ENCODE assay signal across 9 mouse cellular contexts in the genomic region with DNA sequence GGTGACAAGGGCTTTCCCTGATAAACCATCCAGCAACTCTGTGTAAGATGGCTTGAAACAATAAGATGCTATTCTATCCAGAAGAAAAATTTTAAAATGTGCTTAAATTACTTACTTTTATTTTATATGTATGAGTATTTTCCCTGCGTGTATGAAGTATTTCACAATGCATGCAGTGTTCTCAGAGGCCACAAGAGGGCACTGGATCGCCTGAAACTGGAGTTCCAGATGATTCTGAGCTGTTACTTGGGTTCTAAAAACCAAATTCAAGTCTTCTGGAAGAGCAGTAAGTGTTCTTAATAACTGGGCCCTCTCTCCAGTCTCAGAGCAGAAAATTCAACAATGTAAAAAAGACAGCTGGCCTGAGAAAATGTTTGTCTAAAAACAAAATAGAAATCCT. TPM values are rescaled to one million over a fixed set of nuclear protein-coding genes. Genes with fewer than 3 reads are reported as not detected.
DNase-seq lines count a peak whose midpoint lies in the region; ATAC-seq lines count a peak whose summit lies in the region.
"Had no signal": no experiment of that assay in that cellular context is flagged by ENCODE, and none has a peak within 500 bp of the region (broad histone marks: within the 10 kb centered on the region; RNA-seq: fewer than 3 reads in every experiment).

No protein-coding gene starts in this region.

- H3K36me3 ChIP-seq in midbrain, embryonic 10.5 days, result peaks cover 16% of the 10 kb centered on the region
- peaks cover 5% of the 10 kb centered on the region; the same call in 1 of the 2 replicates for H3K36me3 ChIP-seq in midbrain, embryonic 13.5 days

- H3K4me3 ChIP-seq in midbrain, embryonic 10.5 days, result no peak overlapping the region
- H3K4me3 ChIP-seq in midbrain, embryonic 13.5 days (replicated peaks), result no peak overlapping the region
- H3K4me3 ChIP-seq: heart, embryonic 13.5 days had no signal

- H3K9me3 ChIP-seq in midbrain, embryonic 10.5 days (replicated peaks), result no peaks in the 10 kb centered on the region
- H3K9me3 ChIP-seq in midbrain, embryonic 13.5 days, result no peaks in the 10 kb centered on the region
- H3K9me3 ChIP-seq: heart, embryonic 13.5 days had no signal

- no peaks in the 10 kb centered on the region for H3K27me3 ChIP-seq in midbrain, embryonic 10.5 days (ENCODE audit: low read depth, poor library complexity, severe bottlenecking)
- H3K27me3 ChIP-seq in midbrain, embryonic 13.5 days, result no peaks in the 10 kb centered on the region
- H3K27me3 ChIP-seq: heart, embryonic 13.5 days had no signal

- no peaks in the 10 kb centered on the region for H3K4me1 ChIP-seq in midbrain, embryonic 10.5 days
- H3K4me1 ChIP-seq in midbrain, embryonic 13.5 days (replicated peaks), result no peaks in the 10 kb centered on the region
- H3K4me1 ChIP-seq: heart, embryonic 13.5 days had no signal

- no peak for ATAC-seq in midbrain, embryonic 13.5 days

- DNase-seq in midbrain, embryonic 10.5 days (ENCODE audit: low spot score), result peak; percentile 35
- DNase-seq in NIH3T3 (ENCODE audit: low read depth), result peak; percentile 86
- peak; percentile 54 for DNase-seq in cerebellum, adult 9-11 months
- DNase-seq in heart, postnatal 36 days, result peak; percentile 62 to 72
- peak; percentile 33 to 61 for DNase-seq in left cerebral cortex, postnatal 36 days (ENCODE audit: low spot score in 2 of 2)
- peak; percentile 33 for DNase-seq in ovary, postnatal 36 days (ENCODE audit: low spot score)
- DNase-seq in urinary bladder, postnatal 36 days (ENCODE audit: low spot score in 2 of 2), result peak; percentile 45 to 62

- intact Hi-C loops in heart, postnatal 36 days (cut with DNase I), result loop anchor here (1.0 to 10.0 kb wide), 2 partner anchors 31 to 71 kb away; a partner anchor contains a TSS
- intact Hi-C loops in left cerebral cortex, postnatal 36 days (cut with DNase I), result no loop called here

- 15% methylated on average over 2 of the region's 2 CpGs for WGBS in midbrain, embryonic 10.5 days
- 10% methylated on average over 2 of the region's 2 CpGs for WGBS in midbrain, embryonic 13.5 days

- no peak overlapping the region for H3K27ac ChIP-seq in midbrain, embryonic 10.5 days (replicated peaks)
- H3K27ac ChIP-seq in midbrain, embryonic 13.5 days, result no peak overlapping the region
- H3K27ac ChIP-seq: heart, embryonic 13.5 days had no signal

- no peak overlapping the region for H3K9ac ChIP-seq in midbrain, embryonic 13.5 days (replicated peaks)
- H3K9ac ChIP-seq: heart, embryonic 13.5 days had no signal

- no peak overlapping the region for H3K4me2 ChIP-seq in midbrain, embryonic 13.5 days (replicated peaks)
- H3K4me2 ChIP-seq: heart, embryonic 13.5 days had no signal

RNA-seq across cellular contexts. Expression of a gene that starts 26.4 kb away (rescaled TPM):
- 24.8 and 30.6 TPM in 2 replicates for polyA plus RNA-seq in midbrain, embryonic 10.5 days (2016; fragmentation: Nextera tagmentation; extraction: Ambion mirVana)
- 31.8 and 37.0 TPM in 2 replicates for polyA plus RNA-seq in midbrain, embryonic 13.5 days (2015; fragmentation: Nextera tagmentation; extraction: Ambion mirVana)
- total RNA-seq in heart, postnatal 36 days (2021), result 10 to 100 TPM; 19.1 to 20.6 TPM
- total RNA-seq in left cerebral cortex, postnatal 36 days (2021), result 10 to 100 TPM; 14.0 to 14.8 TPM

RNA-seq across cellular contexts. Expression of a gene that starts 30.7 kb away (rescaled TPM):
- 33.5 and 35.9 TPM in 2 replicates for polyA plus RNA-seq in midbrain, embryonic 10.5 days (2016; fragmentation: Nextera tagmentation; extraction: Ambion mirVana)
- 31.3 and 31.7 TPM in 2 replicates for polyA plus RNA-seq in midbrain, embryonic 13.5 days (2015; fragmentation: Nextera tagmentation; extraction: Ambion mirVana)
- 10 to 100 TPM in 1 of 2 experiments, 1 to 10 TPM in 1; 9.0 to 11.3 TPM for total RNA-seq in heart, postnatal 36 days (2021)
- 10 to 100 TPM; 17.2 to 21.1 TPM for total RNA-seq in left cerebral cortex, postnatal 36 days (2021)

RNA-seq across cellular contexts. Expression of a gene that starts 51.8 kb away (rescaled TPM):
- polyA plus RNA-seq in midbrain, embryonic 10.5 days (2016; fragmentation: Nextera tagmentation; extraction: Ambion mirVana), result 54.6 and 56.3 TPM in 2 replicates
- 55.9 and 59.9 TPM in 2 replicates for polyA plus RNA-seq in midbrain, embryonic 13.5 days (2015; fragmentation: Nextera tagmentation; extraction: Ambion mirVana)
- total RNA-seq in heart, postnatal 36 days (2021), result 10 to 100 TPM; 14.8 to 16.0 TPM
- 10 to 100 TPM; 34.5 to 39.8 TPM for total RNA-seq in left cerebral cortex, postnatal 36 days (2021)

RNA-seq across cellular contexts. Expression of a gene that starts 51.9 kb away (rescaled TPM):
- polyA plus RNA-seq in midbrain, embryonic 10.5 days (2016; fragmentation: Nextera tagmentation; extraction: Ambion mirVana), result 1.2 and 1.6 TPM in 2 replicates
- polyA plus RNA-seq in midbrain, embryonic 13.5 days (2015; fragmentation: Nextera tagmentation; extraction: Ambion mirVana), result 1.8 and 2.7 TPM in 2 replicates
- under 1 TPM; 0.35 to 0.61 TPM for total RNA-seq in heart, postnatal 36 days (2021)
- total RNA-seq in left cerebral cortex, postnatal 36 days (2021), result under 1 TPM; 0.63 to 0.69 TPM

Comparison
In these comparisons a context has a peak if more than half of its experiments do, and no peak if none do; other contexts are left out.
1. DNase-seq: peak in every context shown above with its lines; median percentile 86 in NIH3T3; 67 in heart, postnatal 36 days; 54 in cerebellum, adult 9-11 months; 54 in urinary bladder, postnatal 36 days; 47 in left cerebral cortex, postnatal 36 days; 35 in midbrain, embryonic 10.5 days; 33 in ovary, postnatal 36 days.